Mouse (Mus musculus) bone marrow macrophage, adult 2 months (primary cell): ENCODE data around the gene Ninl.

ENCODE experiments used
- CTCF ChIP-seq: IDR thresholded peaks from 2 replicates; pipeline ENCODE4 v1.5.1; 2012; ENCODE audit warnings: low read depth, mild to moderate bottlenecking, low read length, moderate library complexity
- POLR2A ChIP-seq: IDR thresholded peaks from 2 replicates; pipeline ENCODE4 v1.6.1; 2012; ENCODE audit warnings: mild to moderate bottlenecking, low read depth, low read length, borderline replicate concordance

GRCm38 (mm10) chr2:150929156-150929555 lies 110.0 kb downstream of the Ninl start:
- TF ChIP-seq CTCF = no peak
- TF ChIP-seq POLR2A = no peak
